8 mouse cellular contexts compared by ENCODE assay signal in the genomic region with DNA sequence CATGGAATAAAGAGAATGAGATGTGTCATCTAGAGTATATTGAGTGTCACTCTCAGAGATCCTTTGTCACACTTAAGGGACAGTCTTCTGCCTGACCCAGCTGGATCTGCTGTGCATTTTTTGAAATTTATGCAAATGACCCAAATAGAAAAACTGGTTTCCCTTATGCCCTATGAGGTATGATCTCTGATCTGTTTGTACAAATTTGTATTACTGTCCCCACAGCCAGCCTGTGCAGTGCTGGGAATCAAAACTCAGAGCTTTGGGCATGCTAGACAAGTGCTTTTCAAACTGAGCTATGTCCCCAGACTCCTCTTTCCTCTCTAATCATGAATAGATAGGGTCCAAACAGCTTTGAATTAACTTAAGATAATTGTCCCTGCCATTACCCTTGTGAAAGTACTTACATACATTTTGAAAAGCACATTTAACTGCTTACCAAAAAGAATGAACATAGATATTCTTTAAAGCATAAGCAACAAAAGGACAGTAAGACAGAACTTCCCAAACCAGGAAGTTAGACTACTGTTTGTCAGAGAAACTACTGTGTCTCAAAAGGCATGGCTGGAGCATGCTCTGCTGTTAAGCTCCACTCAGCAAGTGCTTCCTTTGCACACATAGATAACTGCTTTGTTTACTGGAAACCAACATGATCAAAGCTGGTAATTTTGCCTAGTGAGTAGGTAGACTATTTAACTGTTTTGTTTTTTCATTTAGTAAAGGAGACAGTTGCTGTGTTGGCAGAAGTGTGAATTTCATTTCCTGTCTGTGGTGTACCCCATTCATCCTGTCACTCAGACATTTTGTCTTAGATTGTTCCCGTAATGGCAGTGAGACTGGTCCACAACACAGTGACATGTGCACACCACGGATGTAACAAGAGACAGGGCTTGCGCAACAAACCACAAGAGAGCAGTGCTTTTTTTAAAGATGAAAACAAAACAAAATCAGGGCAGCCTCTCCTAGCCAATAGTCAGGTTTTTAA.
DNase-seq lines count a peak whose midpoint lies in the region; ATAC-seq and TF ChIP-seq lines count a peak whose summit lies in the region.

No protein-coding gene starts in this region.

- H3K4me1 ChIP-seq in heart, embryonic 11.5 days (ENCODE audit: control insufficient read depth, insufficient read depth, low read length) = peaks cover 31% of the 10 kb centered on the region
- H3K4me1 ChIP-seq in liver, postnatal 0 days (ENCODE audit: insufficient read depth) = peaks cover 39% of the 10 kb centered on the region
- H3K4me1 ChIP-seq in midbrain, embryonic 13.5 days (replicated peaks) = no peaks in the 10 kb centered on the region; the same call in 1 of the 2 replicates
- H3K4me1 ChIP-seq in midbrain, embryonic 16.5 days (ENCODE audit: control insufficient read depth, insufficient read depth, low read length) = no peaks in the 10 kb centered on the region

- peak overlapping the region; percentile 54 for H3K27ac ChIP-seq in heart, embryonic 11.5 days (ENCODE audit: low read depth, low read length)
- peak overlapping the region; percentile 80 for H3K27ac ChIP-seq in liver, postnatal 0 days (ENCODE audit: low read depth)
- H3K27ac ChIP-seq in midbrain, embryonic 13.5 days = no peak overlapping the region
- H3K27ac ChIP-seq in midbrain, embryonic 16.5 days (ENCODE audit: low read length) = no peak overlapping the region

- H3K9ac ChIP-seq in heart, embryonic 11.5 days (ENCODE audit: low read depth, low read length) = no peak overlapping the region
- H3K9ac ChIP-seq in liver, postnatal 0 days (replicated peaks) = no peak overlapping the region
- H3K9ac ChIP-seq in midbrain, embryonic 13.5 days (replicated peaks) = no peak overlapping the region
- H3K9ac ChIP-seq in midbrain, embryonic 16.5 days (ENCODE audit: low read depth, low read length) = no peak overlapping the region

- no peak overlapping the region for H3K4me3 ChIP-seq in heart, embryonic 11.5 days (ENCODE audit: low read depth, low read length)
- H3K4me3 ChIP-seq in liver, postnatal 0 days (ENCODE audit: low read depth, low read length) = no peak overlapping the region
- no peak overlapping the region for H3K4me3 ChIP-seq in midbrain, embryonic 13.5 days (replicated peaks)
- no peak overlapping the region for H3K4me3 ChIP-seq in midbrain, embryonic 16.5 days (ENCODE audit: low read depth, low read length)

- H3K4me2 ChIP-seq in heart, embryonic 11.5 days = no peak overlapping the region; the same call in 1 of the 2 replicates
- 0 out of 2 replicates have a peak overlapping the region, but pooled peaks have one; percentile 1 for H3K4me2 ChIP-seq in liver, postnatal 0 days (ENCODE audit: low read depth, low read length)
- H3K4me2 ChIP-seq in midbrain, embryonic 13.5 days (replicated peaks) = no peak overlapping the region
- H3K4me2 ChIP-seq in midbrain, embryonic 16.5 days (ENCODE audit: low read length) = no peak overlapping the region

- peak; percentile 65 for DNase-seq in layer of hippocampus, adult 11-12 months (ENCODE audit: low spot score)
- no peak for DNase-seq in layer of hippocampus, postnatal 25 days (ENCODE audit: extremely low spot score in 1 of 2, low spot score in 1 of 2)
- DNase-seq in NIH3T3 (ENCODE audit: low read depth) = peak; percentile 62
- peak; percentile 62 for DNase-seq in liver, postnatal 0 days
- DNase-seq in thymus, adult 18-20 months = peak; percentile 21 to 67

- TF ChIP-seq CTCF in liver, postnatal 0 days (IDR thresholded peaks at IDR 0.05; ENCODE audit: low read depth) = no peak

- H3K27me3 ChIP-seq in heart, embryonic 11.5 days (ENCODE audit: control insufficient read depth, insufficient read depth, low read length) = no peaks in the 10 kb centered on the region
- no peaks in the 10 kb centered on the region for H3K27me3 ChIP-seq in liver, postnatal 0 days (ENCODE audit: insufficient read depth, low read length)
- no peaks in the 10 kb centered on the region for H3K27me3 ChIP-seq in midbrain, embryonic 13.5 days
- H3K27me3 ChIP-seq in midbrain, embryonic 16.5 days (ENCODE audit: control insufficient read depth, insufficient read depth, low read depth, low read length) = no peaks in the 10 kb centered on the region

- no peaks in the 10 kb centered on the region for H3K36me3 ChIP-seq in heart, embryonic 11.5 days (ENCODE audit: control insufficient read depth, insufficient read depth, low read length)
- H3K36me3 ChIP-seq in liver, postnatal 0 days (replicated peaks; ENCODE audit: insufficient read depth, low read length) = no peaks in the 10 kb centered on the region
- no peaks in the 10 kb centered on the region for H3K36me3 ChIP-seq in midbrain, embryonic 13.5 days
- H3K36me3 ChIP-seq in midbrain, embryonic 16.5 days (ENCODE audit: control insufficient read depth, insufficient read depth, low read length) = no peaks in the 10 kb centered on the region

- no peaks in the 10 kb centered on the region for H3K9me3 ChIP-seq in heart, embryonic 11.5 days (replicated peaks; ENCODE audit: control insufficient read depth, low read length)
- no peaks in the 10 kb centered on the region for H3K9me3 ChIP-seq in liver, postnatal 0 days (ENCODE audit: low read length)
- H3K9me3 ChIP-seq in midbrain, embryonic 13.5 days = no peaks in the 10 kb centered on the region; the same call in 1 of the 2 replicates
- H3K9me3 ChIP-seq in midbrain, embryonic 16.5 days (replicated peaks; ENCODE audit: control insufficient read depth, low read length, poor library complexity, severe bottlenecking) = no peaks in the 10 kb centered on the region

- WGBS in heart, embryonic 11.5 days (ENCODE audit: insufficient replicate concordance) = 44% methylated on average over 3 of the region's 3 CpGs
- 8% methylated on average over 3 of the region's 3 CpGs for WGBS in liver, postnatal 0 days (ENCODE audit: insufficient replicate concordance)
- 68% methylated on average over 3 of the region's 3 CpGs for WGBS in midbrain, embryonic 13.5 days
- 64% methylated on average over 3 of the region's 3 CpGs for WGBS in midbrain, embryonic 16.5 days

- ATAC-seq in heart, embryonic 11.5 days (replicated peaks; ENCODE audit: insufficient number of reproducible peaks, low FRiP score, low TSS enrichment) = no peak
- peak; percentile 87 for ATAC-seq in liver, postnatal 0 days
- ATAC-seq in midbrain, embryonic 13.5 days = no peak
- ATAC-seq in midbrain, embryonic 16.5 days = no peak

- TF ChIP-seq EP300 in liver, postnatal 0 days (IDR thresholded peaks at IDR 0.05; ENCODE audit: low read depth) = peak; percentile 69

Comparison
In these comparisons a context has a peak if more than half of its experiments do, and no peak if none do; other contexts are left out.
1. DNase-seq: peak in layer of hippocampus, adult 11-12 months (single experiment), NIH3T3 (single experiment), liver, postnatal 0 days (single experiment) and thymus, adult 18-20 months (2 of 2); none in layer of hippocampus, postnatal 25 days (0 of 2).
2. H3K27ac ChIP-seq: peak in heart, embryonic 11.5 days (single experiment) and liver, postnatal 0 days (single experiment); none in midbrain, embryonic 13.5 days (single experiment) and midbrain, embryonic 16.5 days (single experiment).